Mouse (Mus musculus) 416B (cell line): Measurements from ENCODE around the gene Fam133b.
A peak's percentile ranks its signal among the peaks of the same experiment; 100 is the strongest.
"Not testable (repeated sequence)": the region's sequence is repeated elsewhere in the genome, so short reads cannot be mapped to it uniquely, and the experiment has no call there.

Experiments
- DNase-seq: peaks from one replicate; pipeline ENCODE4 v3.0.0; 2011; ENCODE audit warnings: low read depth

Gene Fam133b

GRCm38 (mm10) chr5:3600298-3600697 lies 56.7 kb downstream of the Fam133b start:
- no peak for DNase-seq

- DNase-seq: peak; percentile 58
Observed at GRCm38 (mm10) chr5:3600790-3601189, 57.2 kb downstream of the Fam133b start.

GRCm38 (mm10) chr5:3607114-3607513 lies 63.5 kb downstream of the Fam133b start:
- DNase-seq: no peak

GRCm38 (mm10) chr5:3609241-3609640 lies 65.6 kb downstream of the Fam133b start:
- DNase-seq: no peak

- not testable (repeated sequence) for DNase-seq
Observed at GRCm38 (mm10) chr5:3611835-3612234, 68.2 kb downstream of the Fam133b start.
